Mouse (Mus musculus) G1E (cell line): Measurements from ENCODE around the gene Nr2f2.

Source experiments
- CTCF ChIP-seq: IDR thresholded peaks from 2 replicates; pipeline ENCODE4 v1.5.1; 2012; ENCODE audit warnings: low read depth, low read length, inconsistent platforms, mixed read lengths
- GATA1 ChIP-seq: IDR thresholded peaks from 2 replicates; pipeline ENCODE4 v1.6.1; 2012; ENCODE audit warnings: borderline replicate concordance, low read length, inconsistent platforms, mixed read lengths
- GATA2 ChIP-seq: IDR thresholded peaks from 2 replicates; pipeline ENCODE4 v1.6.1; 2012; ENCODE audit warnings: low read depth, low read length, inconsistent platforms, borderline replicate concordance
- POLR2AphosphoS5 ChIP-seq: IDR thresholded peaks from 2 replicates; pipeline ENCODE4 v1.6.1; 2012; ENCODE audit warnings: low read depth, low read length, inconsistent platforms; ENCODE audit not compliant: insufficient replicate concordance
- TAL1 ChIP-seq: conservative IDR thresholded peaks from 2 replicates; pipeline ENCODE4 v1.6.1; 2012; ENCODE audit warnings: low read depth, low read length, inconsistent platforms, mixed read lengths

DNA sequence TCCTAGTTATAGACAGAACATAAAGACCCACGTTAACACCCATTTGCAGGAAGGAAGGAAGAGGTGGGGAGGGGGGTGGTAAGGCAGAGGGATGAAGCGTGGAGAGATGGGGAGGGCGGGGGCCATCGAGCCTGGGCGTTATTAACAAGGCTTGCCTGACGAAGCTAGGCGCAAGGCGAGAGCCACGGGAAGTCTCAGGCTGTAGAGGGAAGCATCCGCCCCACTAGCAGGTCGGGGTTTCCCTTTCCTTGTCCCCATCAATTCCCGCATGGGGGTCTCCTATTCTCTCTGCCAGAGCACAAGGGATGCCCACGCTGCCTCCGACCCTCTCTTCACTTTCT lies 18.9 kb downstream of the Nr2f2 start:
- TF ChIP-seq GATA1, result no peak
- no peak for TF ChIP-seq CTCF
- TF ChIP-seq TAL1, result no peak
- no peak for TF ChIP-seq GATA2
- no peak for TF ChIP-seq POLR2AphosphoS5
